ENCODE assay signal across 36 mouse cellular contexts in the genomic region with DNA sequence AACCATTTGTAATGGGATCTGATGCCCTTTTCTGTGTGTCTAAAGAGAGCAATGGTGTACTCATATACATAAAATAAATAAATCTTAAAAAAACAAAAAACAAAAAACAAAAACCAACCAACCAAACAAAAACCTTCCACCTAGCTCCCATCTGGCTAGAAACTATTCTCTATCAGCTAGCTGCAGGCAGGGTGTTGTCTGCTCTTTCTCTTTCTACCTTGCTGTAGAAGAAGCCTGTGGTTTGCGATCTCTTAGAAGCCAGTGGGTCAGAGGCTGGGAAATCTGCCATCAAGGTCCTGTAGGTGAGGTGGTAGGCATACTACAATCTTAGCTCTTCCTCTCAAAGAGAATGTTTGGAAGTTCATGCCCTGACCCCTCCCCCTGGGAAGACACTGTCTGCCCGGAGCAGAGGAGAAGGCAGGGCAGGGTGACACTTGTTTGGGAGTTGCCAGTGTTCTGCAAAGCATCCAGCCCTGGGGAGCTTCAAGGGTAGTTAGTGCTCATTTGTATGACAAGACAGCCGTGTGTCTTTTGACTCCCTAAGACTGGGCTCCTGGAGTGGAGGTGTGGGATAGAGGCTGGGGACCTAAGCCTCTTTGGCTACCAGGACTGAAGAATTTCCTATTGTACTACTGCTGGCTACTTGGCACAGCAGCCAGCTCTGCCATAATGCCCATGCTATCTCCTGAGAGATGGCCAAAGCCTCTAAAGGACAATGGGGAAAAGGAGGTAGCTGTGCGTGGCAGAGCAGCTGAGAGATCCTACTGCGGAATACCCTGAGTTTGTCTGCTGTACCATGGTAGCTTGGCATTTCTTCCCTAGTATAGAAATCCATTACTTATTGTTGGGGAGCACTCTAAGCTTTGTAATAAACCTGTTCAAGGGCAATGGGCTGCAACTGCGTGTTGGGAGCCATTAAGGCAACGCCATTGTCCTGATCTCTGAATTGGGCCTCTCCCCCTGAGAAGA. TPM values are rescaled to one million over a fixed set of nuclear protein-coding genes. Genes with fewer than 3 reads are reported as not detected.
A peak's percentile ranks its signal among the peaks of the same experiment; 100 is the strongest.
DNase-seq lines count a peak whose midpoint lies in the region; ATAC-seq and TF ChIP-seq lines count a peak whose summit lies in the region.
"Had no signal": no experiment of that assay in that cellular context is flagged by ENCODE, and none has a peak within 500 bp of the region (broad histone marks: within the 10 kb centered on the region; RNA-seq: fewer than 3 reads in every experiment).

No protein-coding gene starts in this region.

- H3K9ac ChIP-seq in ES-E14 (ENCODE audit: insufficient read depth, low read depth, low read length, poor library complexity, severe bottlenecking), result no peak overlapping the region
- H3K9ac ChIP-seq: embryonic facial prominence, embryonic 13.5 days; forebrain, embryonic 12.5 days; forebrain, postnatal 0 days; heart, embryonic 13.5 days; intestine, embryonic 15.5 days; limb, embryonic 15.5 days; liver, embryonic 14.5 days; lung, embryonic 14.5 days; midbrain, embryonic 12.5 days; neural tube, embryonic 13.5 days had no signal

- no peaks in the 10 kb centered on the region for H3K36me3 ChIP-seq in heart, embryonic 10.5 days
- no peaks in the 10 kb centered on the region for H3K36me3 ChIP-seq in ES-E14 (ENCODE audit: control insufficient read depth, insufficient read depth, low read length, poor library complexity, severe bottlenecking)
- H3K36me3 ChIP-seq: embryonic facial prominence, embryonic 13.5 days; forebrain, embryonic 12.5 days; heart, embryonic 13.5 days; hindbrain, embryonic 10.5 days; intestine, embryonic 15.5 days; limb, embryonic 15.5 days; midbrain, embryonic 12.5 days; neural tube, embryonic 13.5 days had no signal

- no peaks in the 10 kb centered on the region for H3K27me3 ChIP-seq in heart, embryonic 10.5 days (ENCODE audit: insufficient read depth, poor library complexity, severe bottlenecking)
- H3K27me3 ChIP-seq: embryonic facial prominence, embryonic 13.5 days; forebrain, embryonic 12.5 days; heart, embryonic 13.5 days; intestine, embryonic 15.5 days; limb, embryonic 15.5 days; midbrain, embryonic 12.5 days; neural tube, embryonic 13.5 days; Patski had no signal

- H3K4me1 ChIP-seq in heart, embryonic 10.5 days, result no peaks in the 10 kb centered on the region
- H3K4me1 ChIP-seq in ES-E14 (ENCODE audit: control insufficient read depth in 2 of 2, insufficient read depth in 2 of 2, low read length in 2 of 2, poor library complexity in 1 of 2), result peaks cover 4 to 7% of the 10 kb centered on the region in 2 experiments
- H3K4me1 ChIP-seq in bone marrow, adult 2 months (ENCODE audit: control insufficient read depth, insufficient read depth, low read length), result no peaks in the 10 kb centered on the region
- H3K4me1 ChIP-seq: embryonic facial prominence, embryonic 13.5 days; forebrain, embryonic 12.5 days; heart, embryonic 13.5 days; intestine, embryonic 15.5 days; limb, embryonic 15.5 days; midbrain, embryonic 12.5 days had no signal

- no peaks in the 10 kb centered on the region for H3K9me3 ChIP-seq in heart, embryonic 10.5 days
- H3K9me3 ChIP-seq in ES-E14 (ENCODE audit: control insufficient read depth, insufficient read depth, low read depth, low read length), result no peaks in the 10 kb centered on the region
- H3K9me3 ChIP-seq: embryonic facial prominence, embryonic 13.5 days; forebrain, embryonic 12.5 days; heart, embryonic 13.5 days; hindbrain, embryonic 10.5 days; intestine, embryonic 15.5 days; limb, embryonic 15.5 days; midbrain, embryonic 12.5 days; neural tube, embryonic 13.5 days had no signal

- no peak for TF ChIP-seq CTCF in bone marrow, adult 2 months (IDR thresholded peaks at IDR 0.05; ENCODE audit: control insufficient read depth, insufficient read depth, low read length)

- intact Hi-C loops in gastrocnemius, postnatal 36 days (cut with DNase I), result loop anchor here (10.0 kb wide), 1 partner anchor 117 kb away; no protein-coding TSS in a partner anchor
- intact Hi-C loops in left cerebral cortex, postnatal 4 days (cut with DNase I), result no loop called here
- intact Hi-C loops in left cerebral cortex, postnatal 10 days (cut with DNase I), result loop anchor here (5.0 kb wide), 1 partner anchor 115 kb away; no protein-coding TSS in a partner anchor

- H3K4me3 ChIP-seq in heart, embryonic 10.5 days, result no peak overlapping the region
- H3K4me3 ChIP-seq in ES-E14 (ENCODE audit: insufficient read depth in 1 of 2, low read depth in 1 of 2, low read length in 2 of 2, poor library complexity in 1 of 2, severe bottlenecking in 1 of 2), result no peak overlapping the region
- no peak overlapping the region for H3K4me3 ChIP-seq in bone marrow, adult 2 months (replicated peaks; ENCODE audit: control insufficient read depth, low read depth, low read length)
- H3K4me3 ChIP-seq: embryonic facial prominence, embryonic 13.5 days; erythroblast, embryonic 14.5 days; forebrain, embryonic 12.5 days; heart, embryonic 13.5 days; hindbrain, embryonic 10.5 days; intestine, embryonic 15.5 days; layer of hippocampus, adult 2 months; left cerebral cortex, adult 2 months; limb, embryonic 15.5 days; midbrain, embryonic 12.5 days; neural tube, embryonic 13.5 days had no signal

- 72% methylated on average over 7 of the region's 7 CpGs for WGBS in heart, embryonic 10.5 days
- 70% methylated on average over 7 of the region's 7 CpGs for WGBS in bone marrow, adult 2 months

- DNase-seq in heart, embryonic 10.5 days (ENCODE audit: low spot score), result peak; percentile 47
- DNase-seq in heart, adult 9 months (ENCODE audit: low spot score in 2 of 2), result no peak
- peak; percentile 68 for DNase-seq in ES-E14 (ENCODE audit: low read depth, low spot score)
- DNase-seq in gastrocnemius, postnatal 36 days, result no peak
- DNase-seq in left cerebral cortex, postnatal 4 days, result no peak
- DNase-seq in left cerebral cortex, postnatal 10 days (ENCODE audit: extremely low spot score in 1 of 2, low spot score in 2 of 2), result no peak
- DNase-seq: adrenal gland, postnatal 25 days; cerebellum, adult 9-10 months; cerebellum, postnatal 36 days; forebrain, postnatal 0 days; gastrocnemius, postnatal 10 days; heart, adult 18-20 months; heart, postnatal 10 days; kidney, adult 2 months; kidney, postnatal 36 days; lung, embryonic 14.5 days; lung, postnatal 14 days; right cerebral cortex, postnatal 14 days; thymus, adult 2 months; thymus, postnatal 36 days had no signal

- ATAC-seq in erythroid progenitor cell, adult 5-6 weeks (replicated peaks; ENCODE audit: low FRiP score, poor library complexity, severe bottlenecking), result peak; percentile 96
- ATAC-seq: forebrain, postnatal 0 days; hindbrain, embryonic 16.5 days; intestine, embryonic 15.5 days; Patski had no signal

- TF ChIP-seq POLR2A in bone marrow, adult 2 months (IDR thresholded peaks at IDR 0.05; ENCODE audit: borderline replicate concordance, control insufficient read depth, low read depth, low read length), result no peak

- in situ Hi-C loops in ES-E14 (cut with MboI; ENCODE audit: low sequenced_read_pairs in 2 of 2, unreplicated experiment in 2 of 2), result no loop called here

- H3K27ac ChIP-seq in heart, embryonic 10.5 days, result no peak overlapping the region
- no peak overlapping the region; the same call in 1 of the 2 replicates for H3K27ac ChIP-seq in ES-E14 (ENCODE audit: insufficient read depth, low read depth, low read length, poor library complexity, severe bottlenecking)
- H3K27ac ChIP-seq in bone marrow, adult 2 months (ENCODE audit: control insufficient read depth, insufficient read depth, low read depth, low read length, poor library complexity), result peak overlapping the region; percentile 10; the same call in 1 of the 2 replicates
- H3K27ac ChIP-seq: embryonic facial prominence, embryonic 13.5 days; forebrain, embryonic 12.5 days; heart, embryonic 13.5 days; hindbrain, embryonic 10.5 days; intestine, embryonic 15.5 days; layer of hippocampus, adult 2 months; left cerebral cortex, adult 2 months; limb, embryonic 15.5 days; liver, embryonic 14.5 days; midbrain, embryonic 12.5 days; neural tube, embryonic 13.5 days had no signal

TF ChIP-seq in ES-E14, 5 proteins besides CTCF, POLR2A, EP300 and RAD21:
- no peak for TF ChIP-seq CHD2 (IDR thresholded peaks at IDR 0.05; ENCODE audit: low read depth, low read length)
- no peak for TF ChIP-seq MAFK (IDR thresholded peaks at IDR 0.05; ENCODE audit: insufficient read depth, low read depth, low read length)

RNA-seq across cellular contexts. Expression of a gene that starts 56.2 kb away (rescaled TPM):
- 46.2 and 47.1 TPM in 2 replicates for polyA plus RNA-seq in heart, embryonic 10.5 days (2016; fragmentation: Nextera tagmentation; extraction: Ambion mirVana)
- total RNA-seq in ES-E14 (2012; rRNA removed), result 4.0 and 5.4 TPM in 2 replicates
- polyA plus RNA-seq in bone marrow, adult 2 months (2011; ENCODE audit: insufficient read depth, insufficient read length, low replicate concordance, missing spikeins), result 4.9 and 7.1 TPM in 2 replicates
- 5.4 and 15.1 TPM in 2 replicates for total RNA-seq in erythroid progenitor cell, adult 5-6 weeks (2015; ENCODE audit: low replicate concordance)
- total RNA-seq in erythroid progenitor cell, adult 5-6 weeks (2017; ENCODE audit: low replicate concordance), result 2.0 and 8.1 TPM in 2 replicates
- total RNA-seq in gastrocnemius, postnatal 36 days (2021), result 10 to 100 TPM; 19.0 to 23.9 TPM
- 10 to 100 TPM; 31.2 to 32.9 TPM for total RNA-seq in left cerebral cortex, postnatal 4 days (2021)
- total RNA-seq in left cerebral cortex, postnatal 10 days (2021), result 10 to 100 TPM; 29.2 to 31.2 TPM

Comparison
In these comparisons a context has a peak if more than half of its experiments do, and no peak if none do; other contexts are left out.
1. DNase-seq: peak in heart, embryonic 10.5 days (single experiment) and ES-E14 (single experiment); none in heart, adult 9 months (0 of 2), gastrocnemius, postnatal 36 days (0 of 2), left cerebral cortex, postnatal 4 days (single experiment) and left cerebral cortex, postnatal 10 days (0 of 2).